Mouse (Mus musculus): ENCODE measurements around the gene Fam222b. TPM values are rescaled to one million over a fixed set of nuclear protein-coding genes. Genes with fewer than 3 reads are reported as not detected.
A peak's percentile ranks its signal among the peaks of the same experiment; 100 is the strongest.

The Fam222b gene
- polyA plus RNA-seq, 1 experiment from 2014 or later: 33.8 TPM

- Histone ChIP-seq H3K36me3 (peaks cover 47% of the 10 kb centered on the region), H3K27ac (peak overlapping the region; percentile 100), H3K27me3 (ENCODE audit: insufficient read depth, poor library complexity, severe bottlenecking) (peaks cover 14% of the 10 kb centered on the region), H3K4me3 (peak overlapping the region; percentile 100), H3K4me1 (replicated peaks) (peaks cover 55% of the 10 kb centered on the region), H3K9me3 (no peaks in the 10 kb centered on the region)
- peak; percentile 88 for DNase-seq (ENCODE audit: low spot score)
- under 1% methylated on average over 22 of the region's 22 CpGs for WGBS
Observed at GRCm38 (mm10) chr11:78163681-78164603, 69.5 kb downstream of the Fam222b start.

- DNase-seq (ENCODE audit: low spot score): no peak
- Histone ChIP-seq H3K27ac (peak overlapping the region; percentile 100), H3K36me3 (peaks cover 41% of the 10 kb centered on the region), H3K4me1 (replicated peaks) (peaks cover 54% of the 10 kb centered on the region), H3K9me3 (no peaks in the 10 kb centered on the region), H3K4me3 (peak overlapping the region; percentile 100), H3K27me3 (ENCODE audit: insufficient read depth, poor library complexity, severe bottlenecking) (peaks cover 14% of the 10 kb centered on the region)
- under 1% methylated on average over 14 of the region's 14 CpGs for WGBS
Observed at GRCm38 (mm10) chr11:78164604-78164923, 70.1 kb downstream of the Fam222b start.

GRCm38 (mm10) chr11:78164924-78165760 is 70.7 kb downstream of the Fam222b start, which contains the start of gene Traf4:
Traf4 (minus strand) TSS chr11:78165589.
- DNase-seq (ENCODE audit: low spot score): peak; percentile 89
- H3K4me3 ChIP-seq: peak within 1 kb of the TSS; percentile 100
- H3K27me3 ChIP-seq (ENCODE audit: insufficient read depth, poor library complexity, severe bottlenecking): peaks cover 14% of the 10 kb centered on the region
- under 1% methylated on average over 78 of the region's 78 CpGs for WGBS
- H3K27ac ChIP-seq: peak within 1 kb of the TSS; percentile 100
- H3K36me3 ChIP-seq: peaks cover 35% of the 10 kb centered on the region
- H3K4me1 ChIP-seq (replicated peaks): peaks cover 53% of the 10 kb centered on the region
- H3K9me3 ChIP-seq: no peaks in the 10 kb centered on the region

GRCm38 (mm10) chr11:78165761-78166109 is 71.3 kb downstream of the Fam222b start:
- WGBS: 3% methylated on average over 16 of the region's 16 CpGs
- H3K9me3 ChIP-seq: no peaks in the 10 kb centered on the region
- H3K27ac ChIP-seq: peak overlapping the region; percentile 100
- H3K4me3 ChIP-seq: peak overlapping the region; percentile 100
- H3K36me3 ChIP-seq: peaks cover 32% of the 10 kb centered on the region
- no peak for DNase-seq (ENCODE audit: low spot score)
- peaks cover 14% of the 10 kb centered on the region for H3K27me3 ChIP-seq (ENCODE audit: insufficient read depth, poor library complexity, severe bottlenecking)
- peaks cover 50% of the 10 kb centered on the region for H3K4me1 ChIP-seq (replicated peaks)

- Histone ChIP-seq H3K27ac (peak overlapping the region; percentile 100), H3K9me3 (no peaks in the 10 kb centered on the region), H3K4me3 (peak overlapping the region; percentile 100), H3K36me3 (peaks cover 32% of the 10 kb centered on the region), H3K27me3 (ENCODE audit: insufficient read depth, poor library complexity, severe bottlenecking) (peaks cover 14% of the 10 kb centered on the region), H3K4me1 (replicated peaks) (peaks cover 46% of the 10 kb centered on the region)
- 53% methylated on average over 4 of the region's 4 CpGs for WGBS
- DNase-seq (ENCODE audit: low spot score): no peak
Observed at GRCm38 (mm10) chr11:78166161-78166560, 71.7 kb downstream of the Fam222b start.

GRCm38 (mm10) chr11:78166640-78167039 is 72.2 kb downstream of the Fam222b start:
- Histone ChIP-seq H3K36me3 (peaks cover 29% of the 10 kb centered on the region), H3K4me1 (replicated peaks) (peaks cover 43% of the 10 kb centered on the region), H3K27ac (no peak overlapping the region), H3K4me3 (no peak overlapping the region), H3K9me3 (no peaks in the 10 kb centered on the region), H3K27me3 (ENCODE audit: insufficient read depth, poor library complexity, severe bottlenecking) (peaks cover 14% of the 10 kb centered on the region)
- no peak for DNase-seq (ENCODE audit: low spot score)
- 69% methylated on average over 6 of the region's 6 CpGs for WGBS

- H3K4me1 ChIP-seq (replicated peaks): peaks cover 37% of the 10 kb centered on the region
- no peak for DNase-seq (ENCODE audit: low spot score)
- H3K36me3 ChIP-seq: peaks cover 22% of the 10 kb centered on the region
- 0 out of 2 replicates have a peak overlapping the region, but pooled peaks have one; percentile 25 for H3K27ac ChIP-seq
- no peak overlapping the region for H3K4me3 ChIP-seq
- H3K9me3 ChIP-seq: no peaks in the 10 kb centered on the region
- H3K27me3 ChIP-seq (ENCODE audit: insufficient read depth, poor library complexity, severe bottlenecking): peaks cover 14% of the 10 kb centered on the region
- WGBS: 87% methylated on average over 14 of the region's 14 CpGs
Observed at GRCm38 (mm10) chr11:78167257-78167959, 72.9 kb downstream of the Fam222b start.

- H3K4me1 ChIP-seq (replicated peaks): peaks cover 23% of the 10 kb centered on the region
- 0 out of 2 replicates have a peak overlapping the region, but pooled peaks have one; percentile 9 for H3K4me3 ChIP-seq
- no peak for DNase-seq (ENCODE audit: low spot score)
- H3K27me3 ChIP-seq (ENCODE audit: insufficient read depth, poor library complexity, severe bottlenecking): peaks cover 14% of the 10 kb centered on the region
- peaks cover 9% of the 10 kb centered on the region for H3K36me3 ChIP-seq
- no peak overlapping the region for H3K27ac ChIP-seq
- 58% methylated on average over 19 of the region's 19 CpGs for WGBS
- no peaks in the 10 kb centered on the region for H3K9me3 ChIP-seq
Observed at GRCm38 (mm10) chr11:78168541-78169468, 74.3 kb downstream of the Fam222b start.

GRCm38 (mm10) chr11:78170306-78170705 is 75.8 kb downstream of the Fam222b start:
- H3K9me3 ChIP-seq: no peaks in the 10 kb centered on the region
- H3K36me3 ChIP-seq: peaks cover 9% of the 10 kb centered on the region
- H3K4me3 ChIP-seq: no peak overlapping the region
- peaks cover 18% of the 10 kb centered on the region for H3K4me1 ChIP-seq (replicated peaks)
- H3K27ac ChIP-seq: no peak overlapping the region
- no peak for DNase-seq (ENCODE audit: low spot score)
- 90% methylated on average over 15 of the region's 15 CpGs for WGBS
- H3K27me3 ChIP-seq (ENCODE audit: insufficient read depth, poor library complexity, severe bottlenecking): peaks cover 14% of the 10 kb centered on the region

GRCm38 (mm10) chr11:78171328-78171727 is 76.9 kb downstream of the Fam222b start:
- Histone ChIP-seq H3K4me3 (no peak overlapping the region), H3K27ac (no peak overlapping the region)

GRCm38 (mm10) chr11:78172034-78172747 is 77.7 kb downstream of the Fam222b start:
- H3K27ac ChIP-seq: no peak overlapping the region
- H3K9me3 ChIP-seq: no peaks in the 10 kb centered on the region
- WGBS: 82% methylated on average over 16 of the region's 16 CpGs
- no peak for DNase-seq (ENCODE audit: low spot score)
- peaks cover 8% of the 10 kb centered on the region for H3K27me3 ChIP-seq (ENCODE audit: insufficient read depth, poor library complexity, severe bottlenecking)
- no peak overlapping the region for H3K4me3 ChIP-seq
- peaks cover 15% of the 10 kb centered on the region for H3K4me1 ChIP-seq (replicated peaks)
- H3K36me3 ChIP-seq: peaks cover 9% of the 10 kb centered on the region

More at GRCm38 (mm10) chr11:78171328-78171727, 76.9 kb downstream of the Fam222b start:
- Histone ChIP-seq H3K9me3 (no peaks in the 10 kb centered on the region), H3K36me3 (peaks cover 9% of the 10 kb centered on the region), H3K27me3 (ENCODE audit: insufficient read depth, poor library complexity, severe bottlenecking) (peaks cover 14% of the 10 kb centered on the region), H3K4me1 (replicated peaks) (peaks cover 15% of the 10 kb centered on the region)
- 65% methylated on average over 4 of the region's 4 CpGs for WGBS
- DNase-seq (ENCODE audit: low spot score): no peak

Measured in hindbrain, embryonic 10.5 days (tissue).